Comparison of ENCODE assay signal across 9 mouse cellular contexts in the genomic region with DNA sequence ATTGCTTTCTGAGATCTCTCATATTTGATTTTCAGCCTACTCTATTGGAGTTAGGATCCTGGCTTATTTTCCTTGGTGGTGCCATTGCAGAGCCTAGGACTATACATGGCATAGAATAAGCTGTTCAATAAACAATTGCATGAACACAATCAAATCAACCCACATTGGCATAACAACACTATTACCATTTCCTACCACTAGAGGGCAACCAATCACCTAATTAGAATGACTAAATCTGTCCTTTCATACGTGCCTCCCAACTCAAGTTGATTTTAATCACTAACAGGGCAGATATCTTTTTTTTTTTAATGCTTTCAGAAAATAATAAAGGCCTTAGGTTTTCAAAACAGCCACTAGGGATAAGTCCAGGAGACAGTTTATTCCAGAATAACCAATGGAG.
DNase-seq lines count a peak whose midpoint lies in the region; ATAC-seq and TF ChIP-seq lines count a peak whose summit lies in the region.
"Had no signal": no experiment of that assay in that cellular context is flagged by ENCODE, and none has a peak within 500 bp of the region (broad histone marks: within the 10 kb centered on the region; RNA-seq: fewer than 3 reads in every experiment).

No protein-coding gene starts in this region.

- 0% methylated on average over 1 of the region's 1 CpGs for WGBS in embryonic facial prominence, embryonic 11.5 days
- 0% methylated on average over 1 of the region's 1 CpGs for WGBS in embryonic facial prominence, embryonic 10.5 days
- 0% methylated on average over 1 of the region's 1 CpGs for WGBS in liver, adult 2 months
- WGBS in liver, embryonic 12.5 days (ENCODE audit: insufficient replicate concordance): 0% methylated on average over 1 of the region's 1 CpGs

- no peaks in the 10 kb centered on the region for H3K4me1 ChIP-seq in embryonic facial prominence, embryonic 11.5 days (ENCODE audit: control insufficient read depth, insufficient read depth, low read length)
- H3K4me1 ChIP-seq in embryonic facial prominence, embryonic 10.5 days: no peaks in the 10 kb centered on the region
- peaks cover 2% of the 10 kb centered on the region; the same call in 1 of the 2 replicates for H3K4me1 ChIP-seq in liver, adult 2 months (ENCODE audit: control insufficient read depth, insufficient read depth, low read length)
- no peaks in the 10 kb centered on the region for H3K4me1 ChIP-seq in liver, embryonic 12.5 days
- H3K4me1 ChIP-seq: heart, embryonic 15.5 days had no signal

- no peaks in the 10 kb centered on the region for H3K36me3 ChIP-seq in embryonic facial prominence, embryonic 11.5 days (replicated peaks; ENCODE audit: control insufficient read depth, insufficient read depth, low read depth, low read length)
- H3K36me3 ChIP-seq in embryonic facial prominence, embryonic 10.5 days (replicated peaks): no peaks in the 10 kb centered on the region
- H3K36me3 ChIP-seq in liver, adult 2 months (ENCODE audit: control insufficient read depth, insufficient read depth, low read length): no peaks in the 10 kb centered on the region
- no peaks in the 10 kb centered on the region for H3K36me3 ChIP-seq in liver, embryonic 12.5 days
- H3K36me3 ChIP-seq in splenic B cell, adult 2 months (ENCODE audit: control insufficient read depth, insufficient read depth, low read length, poor library complexity, severe bottlenecking): no peaks in the 10 kb centered on the region
- H3K36me3 ChIP-seq: heart, embryonic 15.5 days had no signal

- peak; percentile 9; the same call in 1 of the 2 replicates for TF ChIP-seq CTCF in liver, adult 2 months (IDR thresholded peaks at IDR 0.05; ENCODE audit: low read depth, low read length)

- no peak overlapping the region for H3K4me2 ChIP-seq in embryonic facial prominence, embryonic 11.5 days (ENCODE audit: low read depth, low read length)
- H3K4me2 ChIP-seq in liver, embryonic 12.5 days: no peak overlapping the region
- H3K4me2 ChIP-seq: heart, embryonic 15.5 days had no signal

- DNase-seq in embryonic facial prominence, embryonic 11.5 days (ENCODE audit: low spot score): peak; percentile 85
- DNase-seq in embryonic facial prominence, embryonic 10.5 days (ENCODE audit: low spot score): no peak
- peak; percentile 60 for DNase-seq in liver, adult 2 months (ENCODE audit: extremely low read depth, low read depth, low spot score)
- peak; percentile 43 for DNase-seq in cerebellum, adult 8-10 months
- DNase-seq in left cerebral cortex, postnatal 14 days (ENCODE audit: low spot score in 2 of 2): peak; percentile 65 to 80
- peak; percentile 66 for DNase-seq in splenic B cell, adult 2 months (ENCODE audit: low read depth, low spot score)

- ATAC-seq in embryonic facial prominence, embryonic 11.5 days (replicated peaks; ENCODE audit: insufficient number of reproducible peaks, low FRiP score, low TSS enrichment, low read depth): no peak
- ATAC-seq in liver, embryonic 12.5 days: no peak
- no peak for ATAC-seq in erythroblast, adult 5-6 weeks (replicated peaks; ENCODE audit: low FRiP score, poor library complexity, severe bottlenecking)

- intact Hi-C loops in left cerebral cortex, postnatal 14 days (cut with DNase I): loop anchor here (2.0 to 5.0 kb wide), 3 partner anchors 124 to 747 kb away; no protein-coding TSS in a partner anchor

- no peak overlapping the region for H3K4me3 ChIP-seq in embryonic facial prominence, embryonic 11.5 days (ENCODE audit: low read depth, low read length)
- H3K4me3 ChIP-seq in embryonic facial prominence, embryonic 10.5 days: no peak overlapping the region
- H3K4me3 ChIP-seq in liver, adult 2 months (ENCODE audit: insufficient read depth, low read depth, low read length): no peak overlapping the region
- H3K4me3 ChIP-seq in liver, embryonic 12.5 days: no peak overlapping the region
- H3K4me3 ChIP-seq: heart, embryonic 15.5 days had no signal

- H3K79me2 ChIP-seq in liver, adult 2 months (ENCODE audit: control insufficient read depth, insufficient read depth, low read length): no peaks in the 10 kb centered on the region

- no peak overlapping the region for H3K9ac ChIP-seq in embryonic facial prominence, embryonic 11.5 days (replicated peaks; ENCODE audit: low read length)
- no peak overlapping the region for H3K9ac ChIP-seq in liver, adult 2 months (ENCODE audit: low read depth, low read length)
- no peak overlapping the region for H3K9ac ChIP-seq in liver, embryonic 12.5 days
- H3K9ac ChIP-seq: heart, embryonic 15.5 days had no signal

- TF ChIP-seq POLR2A in liver, adult 2 months (IDR thresholded peaks at IDR 0.05; ENCODE audit: extremely low read depth, insufficient read depth, low read length): no peak

- no peak overlapping the region for H3K27ac ChIP-seq in embryonic facial prominence, embryonic 11.5 days (replicated peaks; ENCODE audit: low read depth, low read length)
- no peak overlapping the region for H3K27ac ChIP-seq in embryonic facial prominence, embryonic 10.5 days (replicated peaks)
- H3K27ac ChIP-seq in liver, adult 2 months (replicated peaks; ENCODE audit: insufficient read depth, low read depth, low read length): no peak overlapping the region
- no peak overlapping the region for H3K27ac ChIP-seq in liver, embryonic 12.5 days
- H3K27ac ChIP-seq: heart, embryonic 15.5 days had no signal

- H3K27me3 ChIP-seq in embryonic facial prominence, embryonic 11.5 days (ENCODE audit: control insufficient read depth, insufficient read depth, low read length): no peaks in the 10 kb centered on the region
- H3K27me3 ChIP-seq in embryonic facial prominence, embryonic 10.5 days (replicated peaks; ENCODE audit: low read depth, poor library complexity, severe bottlenecking): peaks cover 9% of the 10 kb centered on the region; the same call in 1 of the 2 replicates
- no peaks in the 10 kb centered on the region for H3K27me3 ChIP-seq in liver, adult 2 months (ENCODE audit: control insufficient read depth, insufficient read depth, low read length)
- no peaks in the 10 kb centered on the region for H3K27me3 ChIP-seq in liver, embryonic 12.5 days (replicated peaks)
- H3K27me3 ChIP-seq in splenic B cell, adult 2 months (ENCODE audit: control insufficient read depth, insufficient read depth, low read length, poor library complexity, severe bottlenecking): no peaks in the 10 kb centered on the region
- H3K27me3 ChIP-seq: heart, embryonic 15.5 days had no signal

- no peaks in the 10 kb centered on the region for H3K9me3 ChIP-seq in embryonic facial prominence, embryonic 11.5 days (replicated peaks; ENCODE audit: control insufficient read depth, low read length)
- no peaks in the 10 kb centered on the region for H3K9me3 ChIP-seq in embryonic facial prominence, embryonic 10.5 days
- H3K9me3 ChIP-seq in liver, embryonic 12.5 days (replicated peaks): no peaks in the 10 kb centered on the region
- H3K9me3 ChIP-seq: heart, embryonic 15.5 days had no signal
